Mouse (Mus musculus) cerebellum, adult (tissue): ENCODE results near the gene Rnf141.
A peak's percentile ranks its signal among the peaks of the same experiment; 100 is the strongest.

ENCODE experiments used
- ATAC-seq: cut with Nextera tagmentation; 2 replicates; pipeline ENCODE4 v1.9.2; 2017; ENCODE audit warnings: mild to moderate bottlenecking, moderate library complexity, mixed read lengths; ENCODE audit not compliant: insufficient number of reproducible peaks, low FRiP score, low TSS enrichment

Rnf141 gene

DNA sequence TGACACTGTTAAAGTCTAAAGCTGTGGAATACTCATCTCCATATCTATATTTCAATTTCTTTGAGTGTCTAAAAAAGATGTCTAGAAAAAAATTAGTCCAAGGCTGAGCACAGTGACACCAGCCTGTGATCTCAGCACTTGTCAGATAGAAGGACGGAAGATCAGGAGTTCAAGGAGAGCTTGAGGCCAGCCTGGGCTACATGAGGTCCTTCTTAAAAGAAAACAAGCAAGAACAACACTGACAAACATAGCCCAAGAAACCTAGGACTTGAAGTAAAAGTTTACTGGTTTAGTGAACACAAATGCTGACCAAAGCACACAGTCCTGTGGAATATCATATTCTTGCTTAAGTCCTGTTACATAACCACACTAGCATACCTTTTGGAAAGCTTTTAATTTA, 10.2 kb downstream of the Rnf141 start:
- no peak for ATAC-seq

- no peak for ATAC-seq
Measured at GRCm38 (mm10) chr7:110833024-110833423, 11.2 kb downstream of the Rnf141 start.

- no peak for ATAC-seq
Measured at GRCm38 (mm10) chr7:110823995-110824953, 20.0 kb downstream of the Rnf141 start.

- no peak for ATAC-seq
Measured at GRCm38 (mm10) chr7:110823593-110823992, 20.7 kb downstream of the Rnf141 start.

DNA sequence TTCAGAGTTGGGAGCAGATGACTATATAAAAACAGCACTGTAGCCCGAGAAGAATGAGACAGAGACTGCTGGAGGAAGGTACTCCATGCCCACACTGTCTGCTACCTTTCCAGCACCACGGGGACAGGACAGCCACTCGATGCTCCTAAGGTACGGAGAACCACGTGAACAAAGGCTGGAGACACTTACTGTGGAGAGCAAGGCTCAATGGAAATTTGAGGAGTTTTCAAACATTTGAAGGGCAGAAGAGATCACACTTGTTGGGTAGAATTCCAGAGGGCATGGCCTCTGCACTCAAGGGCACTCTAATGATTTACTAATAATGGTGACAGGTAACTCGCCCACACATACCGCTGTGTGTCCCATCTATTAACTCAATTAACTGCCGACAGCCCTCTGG, 21.2 kb downstream of the Rnf141 start:
- no peak for ATAC-seq

DNA sequence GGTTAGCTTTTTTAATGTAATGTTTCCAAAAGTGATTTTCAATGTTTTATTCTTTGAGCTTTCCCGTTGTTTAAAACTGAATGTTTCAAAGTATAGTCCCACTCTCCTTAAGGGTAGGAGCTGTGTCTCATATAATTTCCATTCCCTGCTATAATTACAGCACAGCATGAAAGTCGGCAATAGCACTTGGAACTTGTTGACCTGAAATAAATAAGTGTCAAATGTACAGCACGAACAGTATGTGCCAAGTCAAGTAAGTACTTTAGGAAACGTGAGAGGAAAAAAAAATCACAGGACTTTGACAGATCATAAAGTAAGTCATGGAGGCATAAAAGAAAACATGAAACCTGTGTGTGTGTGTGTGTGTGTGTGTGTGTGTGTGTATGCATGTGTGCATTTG, 22.2 kb downstream of the Rnf141 start:
- no peak for ATAC-seq

DNA sequence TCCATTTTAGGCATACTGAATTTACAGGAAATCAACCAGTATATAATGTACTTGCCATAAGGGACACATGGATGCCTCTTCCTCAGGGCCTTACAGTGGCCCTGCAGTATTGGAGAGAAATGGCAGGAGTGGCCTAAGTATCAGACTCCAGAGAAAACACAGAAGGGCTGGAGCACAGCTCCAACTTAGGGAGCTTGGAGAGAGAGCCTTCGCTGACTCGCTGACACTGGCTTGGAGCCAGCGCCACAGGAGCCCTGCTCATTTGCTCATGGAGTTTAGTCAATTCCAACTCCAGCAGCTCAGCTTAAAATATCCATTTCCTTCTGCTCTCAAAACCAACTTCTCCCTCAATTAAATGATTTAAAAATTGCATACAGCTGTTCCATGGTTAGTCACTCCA, 22.6 kb downstream of the Rnf141 start:
- ATAC-seq: peak; percentile 52; the same call in 1 of the 2 replicates

- ATAC-seq: no peak
Measured at GRCm38 (mm10) chr7:110821068-110821467, 23.2 kb downstream of the Rnf141 start.

GRCm38 (mm10) chr7:110818787-110819350, 25.4 kb downstream of the Rnf141 start:
- ATAC-seq: no peak

DNA sequence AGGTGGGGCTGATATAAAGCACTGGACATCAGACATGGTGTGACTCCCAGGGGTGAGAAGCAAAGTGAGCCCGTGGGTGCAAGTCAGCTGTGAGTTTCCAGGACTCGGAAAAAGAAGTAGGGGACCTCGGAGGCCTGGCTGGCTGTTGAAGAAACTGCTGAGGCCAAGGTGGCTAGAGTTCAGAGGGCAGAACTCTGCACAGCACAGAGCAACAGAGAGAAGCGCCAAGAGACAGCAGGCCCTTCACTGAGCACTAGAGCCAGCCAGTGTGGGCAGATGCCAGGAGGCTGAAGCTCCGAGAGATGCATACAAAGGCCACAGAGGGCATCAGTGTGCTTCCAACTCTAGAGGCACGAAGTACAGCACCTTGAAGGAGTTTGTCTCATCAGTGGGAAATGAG, 26.1 kb downstream of the Rnf141 start:
- ATAC-seq: 0 out of 2 replicates have a peak, but pooled peaks have one; percentile 52

DNA sequence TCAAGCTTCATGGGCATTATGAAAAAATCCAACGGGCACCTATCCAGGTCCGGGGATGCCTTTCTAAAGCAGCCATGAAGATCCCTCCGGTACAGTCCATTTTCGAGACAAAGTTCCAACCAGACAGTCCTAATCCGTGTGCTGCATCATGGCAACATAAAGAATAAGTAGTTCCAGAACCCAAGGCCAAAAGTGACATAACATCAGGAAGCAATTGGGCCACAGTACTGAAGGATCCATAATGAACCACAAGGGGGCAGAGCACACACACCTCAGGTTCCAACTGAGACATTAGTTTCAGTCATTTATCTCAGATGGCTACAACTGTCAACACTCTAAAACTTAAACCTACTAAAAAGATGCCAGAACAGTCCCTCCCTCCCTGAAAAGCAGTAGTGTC, 28.2 kb downstream of the Rnf141 start:
- peak; percentile 58; the same call in 1 of the 2 replicates for ATAC-seq

DNA sequence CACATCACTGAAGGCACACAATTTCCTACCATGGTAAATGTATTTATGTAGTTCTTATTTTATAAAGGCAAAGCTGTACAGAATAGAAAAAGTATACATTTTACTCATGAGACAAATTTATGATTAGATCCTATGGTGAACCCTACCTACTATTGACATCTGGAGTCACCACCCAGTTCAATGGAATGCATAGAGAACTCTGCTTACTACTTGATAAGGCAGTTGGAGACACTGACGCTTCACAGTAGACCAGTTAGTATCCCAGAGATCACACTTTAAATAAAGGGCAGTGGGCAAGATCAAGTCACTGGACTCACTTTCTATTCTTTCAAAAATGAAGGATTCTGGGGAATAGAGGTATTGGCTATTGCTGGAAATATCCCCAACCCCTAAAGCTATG, 30.3 kb downstream of the Rnf141 start:
- no peak for ATAC-seq

DNA sequence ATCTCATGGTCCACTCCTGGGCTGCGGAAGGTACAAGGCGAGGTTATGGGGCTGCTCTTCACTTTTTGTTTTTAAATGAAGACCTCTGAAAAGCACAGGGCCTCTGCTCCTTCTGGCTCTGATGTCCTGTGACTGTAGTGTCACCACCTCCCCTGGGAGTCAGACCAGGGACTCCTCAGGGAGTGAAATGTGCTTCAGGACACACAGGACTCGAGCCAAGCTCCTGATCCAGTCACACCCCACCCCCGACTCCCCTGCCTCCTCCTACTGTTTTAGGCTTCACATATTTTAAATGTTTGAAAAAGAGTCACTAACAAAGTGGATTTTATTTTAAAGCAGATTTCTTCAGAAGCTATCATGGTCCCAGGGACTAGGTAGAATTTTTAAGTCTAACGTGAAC, 32.7 kb downstream of the Rnf141 start:
- no peak for ATAC-seq

DNA sequence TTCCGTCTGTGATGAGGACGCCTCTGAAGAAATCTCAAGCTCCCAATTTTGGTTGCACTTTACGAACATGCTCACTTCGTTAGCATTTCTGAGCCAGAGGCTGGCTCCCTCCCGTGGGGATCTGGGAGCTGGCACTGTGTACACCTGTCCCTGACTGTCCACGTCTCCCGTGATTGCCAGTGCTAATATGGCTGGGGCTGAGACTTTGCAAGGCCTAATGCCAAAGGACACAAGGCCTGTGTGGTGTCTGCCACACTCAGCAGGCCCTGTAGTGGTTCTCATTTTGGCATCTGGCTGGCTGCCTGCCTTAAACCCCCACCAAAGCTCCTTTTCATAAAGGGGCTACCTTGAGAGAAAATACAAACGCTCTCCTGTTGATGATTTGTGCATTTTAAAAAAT, 33.3 kb downstream of the Rnf141 start:
- no peak for ATAC-seq

- no peak for ATAC-seq
Measured at GRCm38 (mm10) chr7:110809585-110810557, 34.4 kb downstream of the Rnf141 start.

DNA sequence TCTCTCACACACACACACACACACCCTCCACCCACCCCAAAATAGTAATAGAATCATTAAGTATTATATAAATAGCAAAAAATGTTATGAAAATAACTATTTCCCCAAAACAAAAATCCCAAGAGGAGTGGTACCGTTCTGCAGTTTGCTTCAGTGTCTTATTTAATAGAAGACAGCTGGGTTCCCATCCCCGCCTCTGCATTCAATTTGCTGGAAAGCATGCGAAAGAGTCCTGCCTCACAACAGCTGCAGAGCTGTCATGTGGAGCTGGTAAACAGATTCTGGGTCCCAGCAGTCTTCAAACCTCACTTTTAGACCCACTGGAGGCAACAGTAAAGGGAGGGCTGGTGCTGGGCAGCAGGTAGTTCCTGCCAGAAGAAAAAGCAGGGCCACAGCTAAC, 35.3 kb downstream of the Rnf141 start:
- ATAC-seq: no peak

DNA sequence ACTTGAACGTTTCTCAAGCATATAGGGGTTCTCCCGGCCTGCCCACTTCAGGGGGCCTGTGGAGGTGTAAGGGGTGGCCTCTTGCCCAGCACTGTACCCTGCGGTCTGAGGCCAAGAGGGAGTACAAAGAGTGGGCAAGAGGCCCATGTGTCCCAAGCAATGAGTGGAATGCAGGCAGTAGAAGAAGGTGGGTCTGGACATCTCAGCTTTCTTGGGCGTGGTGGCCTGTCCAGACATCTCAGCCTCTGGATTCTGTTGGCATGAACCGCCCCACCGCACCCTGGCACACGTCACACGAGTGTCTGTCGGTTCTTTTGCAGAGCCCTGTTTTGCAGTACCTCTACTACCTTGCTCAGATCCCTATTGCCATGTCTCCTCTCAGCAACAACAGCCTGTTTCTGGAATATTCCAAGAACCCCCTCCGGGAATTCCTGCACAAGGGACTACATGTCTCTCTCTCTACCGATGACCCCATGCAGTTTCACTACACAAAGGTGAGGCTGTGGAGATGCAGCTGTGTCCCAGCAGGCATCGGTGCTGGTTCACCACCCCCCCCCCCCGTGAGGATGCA, 36.7 kb downstream of the Rnf141 start:
- no peak for ATAC-seq

DNA sequence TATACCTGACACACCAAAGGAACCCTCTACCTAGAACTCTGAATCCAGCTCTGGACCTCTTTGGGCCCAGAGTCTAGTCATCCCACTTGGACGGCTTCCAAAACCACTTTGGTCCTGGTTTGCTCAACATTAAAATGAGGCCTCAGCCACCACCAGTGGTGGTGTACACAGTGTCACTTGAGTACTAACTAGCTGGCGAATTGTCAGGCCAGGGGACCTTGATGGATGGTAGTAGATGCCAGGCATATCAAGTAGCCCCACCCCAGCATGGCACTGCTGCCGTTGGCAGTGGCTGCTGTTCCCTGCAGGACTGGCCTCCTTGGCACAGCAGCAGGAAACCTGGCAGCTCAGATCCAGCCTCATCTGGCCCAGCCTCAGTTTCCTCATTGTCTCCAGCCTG, 40.0 kb downstream of the Rnf141 start:
- ATAC-seq: no peak

DNA sequence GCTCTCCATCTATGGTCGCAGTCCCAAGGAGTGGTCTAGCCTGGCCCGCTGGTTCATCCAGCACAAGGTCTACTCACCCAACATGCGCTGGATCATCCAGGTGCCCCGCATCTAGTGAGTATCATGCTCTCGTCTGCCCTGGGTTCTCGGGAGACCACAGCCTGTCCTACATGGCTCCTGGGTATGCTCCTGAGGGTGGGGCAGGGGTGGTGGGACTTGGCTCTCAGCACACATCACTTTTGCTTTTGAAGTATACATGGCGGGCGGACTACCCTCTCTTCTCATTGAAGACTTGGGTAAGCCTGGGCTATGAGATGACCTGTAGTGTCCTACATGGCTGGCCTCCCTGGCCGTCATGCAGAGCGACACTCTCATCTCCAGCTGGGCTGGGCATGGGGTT, 41.1 kb downstream of the Rnf141 start:
- no peak for ATAC-seq

- no peak for ATAC-seq
Measured at GRCm38 (mm10) chr7:110801028-110801427, 43.2 kb downstream of the Rnf141 start.
